Mouse (Mus musculus) embryonic facial prominence, embryonic 10.5 days (tissue): ENCODE results near the gene Gca. TPM values are rescaled to one million over a fixed set of nuclear protein-coding genes. Genes with fewer than 3 reads are reported as not detected.

Experiments
- DNase-seq: peaks from one replicate; pipeline ENCODE4 v3.0.0-alpha.2; 2017; ENCODE audit warnings: low spot score
- H3K27ac ChIP-seq: fragments of 300-500 bp; sonication (generic); replicated peaks from 2 replicates; pipeline ENCODE4 v1.5.1; 2016; ENCODE audit warnings: mild to moderate bottlenecking
- H3K27me3 ChIP-seq: fragments of 300-500 bp; sonication (generic); replicated peaks from 2 replicates; pipeline ENCODE4 v1.6.1; 2016; ENCODE audit warnings: low read depth, mild to moderate bottlenecking; ENCODE audit not compliant: poor library complexity, severe bottlenecking
- H3K36me3 ChIP-seq: fragments of 300-500 bp; sonication (generic); replicated peaks from 2 replicates; pipeline ENCODE4 v1.6.1; 2016; ENCODE audit warnings: mild to moderate bottlenecking, moderate library complexity
- H3K4me1 ChIP-seq: fragments of 300-500 bp; sonication (generic); 2 replicates; pipeline ENCODE4 v1.6.1; 2016
- H3K4me3 ChIP-seq: fragments of 300-500 bp; sonication (generic); 2 replicates; pipeline ENCODE4 v1.5.1; 2016; ENCODE audit warnings: mild to moderate bottlenecking, moderate library complexity
- H3K9me3 ChIP-seq: fragments of 300-500 bp; sonication (generic); 2 replicates; pipeline ENCODE4 v1.6.1; 2016; ENCODE audit warnings: mild to moderate bottlenecking
- WGBS: fragments of 180-500 bp; shearing (Covaris S2); methylation state at CpG from one replicate; pipeline ENCODE4 v1.1.7; 2016; 5-methylcytosine and 5-hydroxymethylcytosine counted together
- polyA plus RNA-seq: library from polyadenylated mRNA; unstranded; fragments of >200 nt; fragmentation: Nextera tagmentation; extraction: Ambion mirVana; gene quantifications from 2 replicates; pipeline ENCODE4 v1.2.1, GENCODE M21; 2016

Gca gene
- polyA plus RNA-seq, 1 experiment from 2014 or later = 2.3 TPM

- peak overlapping the region; percentile 65 for H3K4me3 ChIP-seq
- peaks cover 22% of the 10 kb centered on the region for H3K27me3 ChIP-seq
- H3K4me1 ChIP-seq = peaks cover 14% of the 10 kb centered on the region
- H3K36me3 ChIP-seq = no peaks in the 10 kb centered on the region
- 0 out of 2 replicates have a peak overlapping the region, but pooled peaks have one; percentile 75 for H3K27ac ChIP-seq
- H3K9me3 ChIP-seq = no peaks in the 10 kb centered on the region
- WGBS = 21% methylated on average over 6 of the region's 6 CpGs
- DNase-seq = no peak
Observed at GRCm38 (mm10) chr2:62646671-62647289, 17.3 kb upstream of the Gca start.

- Histone ChIP-seq H3K27me3 (no peaks in the 10 kb centered on the region), H3K4me3 (no peak overlapping the region), H3K4me1 (peaks cover 2% of the 10 kb centered on the region; the same call in 1 of the 2 replicates), H3K27ac (no peak overlapping the region), H3K9me3 (no peaks in the 10 kb centered on the region), H3K36me3 (no peaks in the 10 kb centered on the region)
- 83% methylated on average over 4 of the region's 4 CpGs for WGBS
- no peak for DNase-seq
Observed at GRCm38 (mm10) chr2:62651890-62652289, 12.2 kb upstream of the Gca start.

GRCm38 (mm10) chr2:62652466-62652865 lies 11.6 kb upstream of the Gca start:
- Histone ChIP-seq H3K27ac (no peak overlapping the region), H3K36me3 (no peaks in the 10 kb centered on the region), H3K4me1 (no peaks in the 10 kb centered on the region), H3K27me3 (no peaks in the 10 kb centered on the region), H3K4me3 (no peak overlapping the region), H3K9me3 (no peaks in the 10 kb centered on the region)
- WGBS = 84% methylated on average over 4 of the region's 4 CpGs
- DNase-seq = no peak

DNA sequence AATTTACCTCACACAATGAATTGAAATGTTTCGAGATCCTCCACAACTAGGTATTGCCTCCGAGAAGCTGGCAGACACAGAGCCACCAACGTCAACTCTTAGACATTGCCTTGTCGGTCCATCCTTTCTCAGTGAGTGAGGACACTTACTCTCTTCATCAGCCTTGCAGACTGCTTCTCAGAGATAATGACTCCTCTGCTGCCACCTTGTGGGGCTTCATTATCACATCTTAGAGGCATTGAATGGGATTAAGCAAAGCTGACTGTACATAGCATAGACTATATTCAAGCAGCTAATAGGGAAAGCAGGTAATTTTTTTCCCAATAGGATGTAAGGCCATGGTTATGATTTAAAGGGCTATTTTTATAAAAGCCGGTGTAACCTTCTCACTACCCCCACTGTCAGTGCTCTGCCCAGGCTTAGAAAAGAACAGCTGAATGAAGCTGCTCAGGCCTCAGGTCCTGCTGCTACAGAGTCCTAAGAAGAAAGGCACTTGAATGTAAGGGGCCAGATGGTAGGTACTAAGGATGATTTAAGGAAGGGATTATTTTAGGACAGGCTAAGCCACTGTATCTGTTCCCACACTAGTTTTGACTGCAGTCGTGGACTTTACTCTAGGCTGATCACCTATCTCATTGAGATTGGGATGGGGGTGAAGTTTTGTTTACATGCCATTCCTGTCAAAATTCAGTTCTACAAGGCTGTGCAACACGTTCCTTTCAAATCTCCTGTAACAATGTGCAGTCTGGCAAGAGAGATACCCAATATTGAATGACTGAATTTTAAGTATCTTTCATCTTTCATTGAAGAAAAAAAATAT lies 9.4 kb upstream of the Gca start:
- Histone ChIP-seq H3K4me3 (no peak overlapping the region), H3K4me1 (no peaks in the 10 kb centered on the region), H3K36me3 (no peaks in the 10 kb centered on the region), H3K27ac (no peak overlapping the region), H3K27me3 (no peaks in the 10 kb centered on the region), H3K9me3 (no peaks in the 10 kb centered on the region)
- peak; percentile 22 for DNase-seq
- 52% methylated on average over 7 of the region's 7 CpGs for WGBS

- DNase-seq = no peak
- H3K27ac ChIP-seq = no peak overlapping the region
- H3K4me1 ChIP-seq = no peaks in the 10 kb centered on the region
- H3K27me3 ChIP-seq = no peaks in the 10 kb centered on the region
- WGBS = 74% methylated on average over 1 of the region's 1 CpGs
- no peaks in the 10 kb centered on the region for H3K9me3 ChIP-seq
- H3K36me3 ChIP-seq = no peaks in the 10 kb centered on the region
- H3K4me3 ChIP-seq = no peak overlapping the region
Observed at GRCm38 (mm10) chr2:62656072-62656471, 8.0 kb upstream of the Gca start.

DNA sequence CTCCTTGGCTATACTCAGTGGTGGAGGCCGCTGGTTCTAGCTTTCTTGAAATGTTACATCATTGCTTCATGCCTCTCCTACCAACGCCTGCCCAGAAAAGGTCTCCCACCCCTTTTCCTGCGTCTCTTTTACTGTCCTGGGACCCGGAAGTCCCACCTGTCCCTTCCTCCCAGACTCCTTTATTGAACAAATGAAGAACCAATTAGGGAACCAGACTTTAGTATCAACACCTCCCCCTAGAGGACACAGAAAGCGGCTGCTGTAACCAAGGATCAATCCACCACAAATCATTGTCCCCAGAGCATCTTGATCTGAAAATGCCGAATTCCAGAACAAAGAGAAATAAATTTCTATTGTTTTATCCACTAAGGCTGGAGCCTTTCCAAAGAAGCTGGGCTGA lies 3.5 kb upstream of the Gca start:
- WGBS = 53% methylated on average over 6 of the region's 6 CpGs
- peaks cover 21% of the 10 kb centered on the region for H3K27me3 ChIP-seq
- no peak overlapping the region for H3K4me3 ChIP-seq
- peaks cover 7% of the 10 kb centered on the region; the same call in 1 of the 2 replicates for H3K4me1 ChIP-seq
- no peak for DNase-seq
- H3K36me3 ChIP-seq = no peaks in the 10 kb centered on the region
- H3K9me3 ChIP-seq = no peaks in the 10 kb centered on the region
- no peak overlapping the region for H3K27ac ChIP-seq

DNA sequence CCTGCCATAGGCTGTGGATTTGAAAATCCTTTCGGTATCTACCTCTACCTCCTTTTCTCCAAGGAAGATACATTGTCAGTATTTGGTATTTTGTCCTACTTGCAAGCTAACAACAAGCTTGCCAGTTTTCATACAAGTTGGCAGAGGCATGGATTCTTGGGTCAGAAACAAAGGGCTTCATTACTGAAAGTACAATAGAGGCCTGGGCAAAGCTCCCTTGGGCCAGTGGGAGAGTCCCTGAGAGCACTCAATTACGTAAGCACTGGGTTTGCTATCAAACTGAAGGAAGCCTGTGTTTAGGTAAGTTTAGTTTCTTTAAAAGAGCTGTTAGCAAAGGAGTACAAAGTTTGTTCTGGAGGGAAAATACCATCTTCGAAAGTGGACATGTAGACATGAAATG lies 1.5 kb upstream of the Gca start:
- H3K4me3 ChIP-seq = no peak overlapping the region
- no peaks in the 10 kb centered on the region for H3K9me3 ChIP-seq
- H3K27me3 ChIP-seq = peaks cover 22% of the 10 kb centered on the region
- no peaks in the 10 kb centered on the region for H3K36me3 ChIP-seq
- H3K4me1 ChIP-seq = peaks cover 7% of the 10 kb centered on the region; the same call in 1 of the 2 replicates
- no peak for DNase-seq
- 84% methylated on average over 3 of the region's 3 CpGs for WGBS
- no peak overlapping the region for H3K27ac ChIP-seq

DNA sequence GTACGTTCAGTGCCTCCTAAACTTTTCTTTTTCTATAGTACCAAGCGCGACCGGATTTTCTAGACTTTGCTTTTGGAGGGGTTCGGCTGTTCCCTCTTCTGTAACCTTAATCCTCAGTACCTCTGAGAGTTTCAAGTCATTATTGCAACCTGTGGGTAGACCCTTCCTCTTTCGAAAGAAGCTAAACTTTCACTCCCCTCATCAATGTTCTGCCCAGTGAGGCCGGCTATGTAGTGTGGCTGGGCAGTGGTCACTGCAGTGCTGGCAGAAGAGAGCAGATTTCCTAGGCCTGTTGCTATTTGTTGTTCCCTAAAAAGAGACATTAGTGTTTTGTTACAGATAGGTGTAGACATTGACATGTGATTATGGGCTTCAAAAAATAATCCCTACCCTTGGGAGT lies 754 bp downstream of the Gca start:
- Histone ChIP-seq H3K4me1 (peaks cover 7% of the 10 kb centered on the region; the same call in 1 of the 2 replicates), H3K4me3 (peak overlapping the region; percentile 70), H3K27me3 (peaks cover 22% of the 10 kb centered on the region), H3K9me3 (no peaks in the 10 kb centered on the region), H3K27ac (no peak overlapping the region), H3K36me3 (no peaks in the 10 kb centered on the region)
- no peak for DNase-seq
- WGBS = 66% methylated on average over 7 of the region's 7 CpGs

DNA sequence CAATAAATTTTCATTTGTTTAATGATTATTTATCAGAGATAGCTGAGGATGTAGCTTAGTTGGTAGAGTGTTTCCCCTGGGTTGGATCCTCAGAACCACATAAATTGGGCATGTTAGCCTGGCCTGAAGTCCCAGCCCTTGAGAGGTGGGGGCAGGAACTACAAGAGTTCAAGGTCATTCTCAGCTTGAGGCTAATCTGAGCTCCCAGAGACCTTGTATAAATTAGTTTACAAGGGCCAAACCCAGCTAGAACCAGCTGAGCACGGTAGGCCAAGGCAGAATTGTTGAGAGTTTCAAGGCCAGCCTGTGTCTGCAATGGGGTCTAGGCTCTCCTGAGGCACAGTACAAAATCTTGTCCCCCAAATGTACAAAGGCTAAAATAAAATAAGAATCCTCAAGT lies 1.5 kb downstream of the Gca start:
- no peaks in the 10 kb centered on the region for H3K36me3 ChIP-seq
- H3K27ac ChIP-seq = no peak overlapping the region
- WGBS = 53% methylated on average over 1 of the region's 1 CpGs
- no peak overlapping the region for H3K4me3 ChIP-seq
- H3K27me3 ChIP-seq = peaks cover 22% of the 10 kb centered on the region
- DNase-seq = no peak
- no peaks in the 10 kb centered on the region for H3K9me3 ChIP-seq
- peaks cover 7% of the 10 kb centered on the region; the same call in 1 of the 2 replicates for H3K4me1 ChIP-seq

- Histone ChIP-seq H3K4me3 (no peak overlapping the region), H3K27ac (no peak overlapping the region), H3K36me3 (no peaks in the 10 kb centered on the region), H3K27me3 (peaks cover 8% of the 10 kb centered on the region), H3K4me1 (no peaks in the 10 kb centered on the region), H3K9me3 (no peaks in the 10 kb centered on the region)
- DNase-seq = no peak
- 84% methylated on average over 3 of the region's 3 CpGs for WGBS
Observed at GRCm38 (mm10) chr2:62669848-62670247, 5.8 kb downstream of the Gca start.

DNA sequence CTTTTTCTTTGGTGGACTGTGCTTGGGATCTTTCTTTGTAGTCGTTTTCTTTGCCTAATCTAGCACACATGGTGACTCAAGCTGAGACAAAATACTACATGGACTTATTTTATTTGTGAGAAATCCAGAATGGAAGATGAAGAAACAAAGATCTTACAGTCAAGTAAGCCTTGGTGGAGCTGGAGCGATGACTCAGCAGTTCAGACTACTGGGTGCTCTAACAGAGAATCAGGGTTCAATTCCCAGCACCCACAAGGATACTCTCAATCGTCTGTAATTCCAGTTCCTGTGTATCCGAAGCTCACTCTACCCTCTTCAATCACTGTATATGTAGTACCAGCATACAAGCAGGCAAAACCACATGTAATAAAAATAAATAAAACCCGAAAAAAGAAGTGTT lies 6.2 kb downstream of the Gca start:
- Histone ChIP-seq H3K27me3 (peaks cover 4% of the 10 kb centered on the region; the same call in 1 of the 2 replicates), H3K9me3 (no peaks in the 10 kb centered on the region), H3K36me3 (no peaks in the 10 kb centered on the region), H3K4me3 (no peak overlapping the region), H3K4me1 (no peaks in the 10 kb centered on the region), H3K27ac (no peak overlapping the region)
- DNase-seq = no peak
- 87% methylated on average over 5 of the region's 5 CpGs for WGBS

DNA sequence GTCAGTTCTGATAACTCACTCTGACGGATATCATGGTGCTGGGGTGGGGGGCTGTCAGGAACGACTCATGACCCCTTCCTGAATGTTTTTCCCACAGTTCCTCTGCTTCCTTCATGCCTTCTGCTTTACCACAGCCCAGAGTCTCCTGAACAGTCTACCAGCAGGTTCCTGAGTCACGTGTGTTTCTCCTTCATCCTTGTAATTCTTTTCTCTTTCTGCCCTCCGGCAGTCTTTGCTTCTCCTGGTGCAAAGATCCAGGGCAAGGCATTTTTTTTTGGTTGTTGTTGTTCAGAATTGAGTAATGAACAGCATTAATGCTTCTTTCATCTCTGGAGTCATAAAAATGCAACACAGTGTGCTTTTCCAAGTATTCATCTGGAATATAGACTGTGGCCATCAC lies 6.7 kb downstream of the Gca start:
- Histone ChIP-seq H3K4me3 (no peak overlapping the region), H3K9me3 (no peaks in the 10 kb centered on the region), H3K27ac (no peak overlapping the region), H3K4me1 (no peaks in the 10 kb centered on the region), H3K27me3 (no peaks in the 10 kb centered on the region), H3K36me3 (no peaks in the 10 kb centered on the region)
- WGBS = 85% methylated on average over 4 of the region's 4 CpGs
- no peak for DNase-seq

- Histone ChIP-seq H3K4me3 (no peak overlapping the region), H3K4me1 (no peaks in the 10 kb centered on the region), H3K27me3 (no peaks in the 10 kb centered on the region), H3K36me3 (no peaks in the 10 kb centered on the region), H3K27ac (no peak overlapping the region), H3K9me3 (no peaks in the 10 kb centered on the region)
- no peak for DNase-seq
- WGBS = 91% methylated on average over 5 of the region's 5 CpGs
Observed at GRCm38 (mm10) chr2:62672788-62673187, 8.7 kb downstream of the Gca start.
